Mouse (Mus musculus): ENCODE results near the gene Ceacam13. TPM values are rescaled to one million over a fixed set of nuclear protein-coding genes. Genes with fewer than 3 reads are reported as not detected.
"Not testable (repeated sequence)": the region's sequence is repeated elsewhere in the genome, so short reads cannot be mapped to it uniquely, and the experiment has no call there.

The Ceacam13 gene
- not detected in 2 replicates for polyA plus RNA-seq (2012; rRNA removed)

GRCm38 (mm10) chr7:18009589-18009988, at the start of gene Ceacam13:
TSS of gene Ceacam13 (plus strand) at chr7:18009889.
- 71% methylated on average over 4 of the region's 4 CpGs for WGBS
- TF ChIP-seq POLR2A (IDR thresholded peaks at IDR 0.05; ENCODE audit: low read depth, low read length) (no peak), CTCF (IDR thresholded peaks at IDR 0.05; ENCODE audit: extremely low read depth, insufficient read length, insufficient replicate concordance, low read depth, low read length) (no peak)
- H3K36me3 ChIP-seq (ENCODE audit: control insufficient read depth, insufficient read depth, low read length): no peaks in the 10 kb centered on the region
- no peaks in the 10 kb centered on the region for H3K27me3 ChIP-seq (ENCODE audit: control insufficient read depth, insufficient read depth, low read length)
- no peaks in the 10 kb centered on the region for H3K4me1 ChIP-seq (ENCODE audit: control insufficient read depth, insufficient read depth, insufficient read length, low read length)
- H3K27ac ChIP-seq (ENCODE audit: insufficient read depth, low read depth, low read length): no peak within 1 kb of the TSS
- no peak within 1 kb of the TSS for H3K4me3 ChIP-seq (ENCODE audit: low read depth, low read length)

GRCm38 (mm10) chr7:17971824-17972223, 37.9 kb upstream of the Ceacam13 start, which contains the start of gene Ceacam11:
TSS of gene Ceacam11 (plus strand) at chr7:17972124.
- no peak for TF ChIP-seq POLR2A (IDR thresholded peaks at IDR 0.05; ENCODE audit: low read depth, low read length)
- no peak for TF ChIP-seq CTCF (IDR thresholded peaks at IDR 0.05; ENCODE audit: extremely low read depth, insufficient read length, insufficient replicate concordance, low read depth, low read length)
- no peak within 1 kb of the TSS for H3K27ac ChIP-seq (ENCODE audit: insufficient read depth, low read depth, low read length)
- H3K4me3 ChIP-seq (ENCODE audit: low read depth, low read length): no peak within 1 kb of the TSS
- no peaks in the 10 kb centered on the region for H3K36me3 ChIP-seq (ENCODE audit: control insufficient read depth, insufficient read depth, low read length)
- no peaks in the 10 kb centered on the region for H3K4me1 ChIP-seq (ENCODE audit: control insufficient read depth, insufficient read depth, insufficient read length, low read length)
- no peaks in the 10 kb centered on the region for H3K27me3 ChIP-seq (ENCODE audit: control insufficient read depth, insufficient read depth, low read length)
- WGBS: 67% methylated on average over 4 of the region's 4 CpGs

- H3K27ac ChIP-seq (ENCODE audit: insufficient read depth, low read depth, low read length); H3K27me3 ChIP-seq (ENCODE audit: control insufficient read depth, insufficient read depth, low read length); H3K4me3 ChIP-seq (ENCODE audit: low read depth, low read length); H3K36me3 ChIP-seq (ENCODE audit: control insufficient read depth, insufficient read depth, low read length); H3K4me1 ChIP-seq (ENCODE audit: control insufficient read depth, insufficient read depth, insufficient read length, low read length): not testable (repeated sequence)
- WGBS: 94% methylated on average over 1 of the region's 1 CpGs
These were observed 8.6 kb upstream of the Ceacam13 start for GRCm38 (mm10) chr7:18001131-18001530.

GRCm38 (mm10) chr7:18065629-18066028, 55.9 kb downstream of the Ceacam13 start, which contains the start of gene Ceacam12:
TSS of gene Ceacam12 (plus strand) at chr7:18065929.
- TF ChIP-seq CTCF (IDR thresholded peaks at IDR 0.05; ENCODE audit: extremely low read depth, insufficient read length, insufficient replicate concordance, low read depth, low read length) (no peak), POLR2A (IDR thresholded peaks at IDR 0.05; ENCODE audit: low read depth, low read length) (no peak)
- Histone ChIP-seq H3K4me3 (ENCODE audit: low read depth, low read length) (no peak within 1 kb of the TSS), H3K27ac (ENCODE audit: insufficient read depth, low read depth, low read length) (no peak within 1 kb of the TSS), H3K36me3 (ENCODE audit: control insufficient read depth, insufficient read depth, low read length) (no peaks in the 10 kb centered on the region), H3K27me3 (ENCODE audit: control insufficient read depth, insufficient read depth, low read length) (no peaks in the 10 kb centered on the region), H3K4me1 (ENCODE audit: control insufficient read depth, insufficient read depth, insufficient read length, low read length) (no peaks in the 10 kb centered on the region)
- 46% methylated on average over 1 of the region's 1 CpGs for WGBS

Other genes with a start within 250 kb of the Ceacam13 start
- not detected in 2 replicates for gene Ceacam14, start 197.3 kb upstream of the Ceacam13 start, polyA plus RNA-seq (2012; rRNA removed)
- gene Gm5155, start 138.1 kb upstream of the Ceacam13 start, polyA plus RNA-seq (2012; rRNA removed): not detected in 2 replicates
- gene Ceacam11, start 37.8 kb upstream of the Ceacam13 start, polyA plus RNA-seq (2012; rRNA removed): not detected in 2 replicates
- gene Ceacam12, start 56.0 kb downstream of the Ceacam13 start, polyA plus RNA-seq (2012; rRNA removed): not detected in 2 replicates
- gene Igfl3, start 166.6 kb downstream of the Ceacam13 start, polyA plus RNA-seq (2012; rRNA removed): not detected in 2 replicates
- gene Mill1, start 235.5 kb downstream of the Ceacam13 start, polyA plus RNA-seq (2012; rRNA removed): 0.05 TPM in 1 of 2 replicates, not detected in the other